Mouse (Mus musculus): ENCODE measurements around the gene Dennd1a. TPM values are rescaled to one million over a fixed set of nuclear protein-coding genes. Genes with fewer than 3 reads are reported as not detected.
A peak's percentile ranks its signal among the peaks of the same experiment; 100 is the strongest.

The Dennd1a gene
- total and polyA plus RNA-seq, 2 experiments from 2014 or later: 16.7 to 52.1 TPM

GRCm38 (mm10) chr2:38285781-38286432, 1.3 kb downstream of the Dennd1a start:
- WGBS: 50% methylated on average over 4 of the region's 4 CpGs

GRCm38 (mm10) chr2:38283961-38284360, 3.2 kb downstream of the Dennd1a start:
- WGBS: 68% methylated on average over 1 of the region's 1 CpGs
- H3K4me2 ChIP-seq (ENCODE audit: low read depth): no peak overlapping the region
- H3K9ac ChIP-seq: no peak overlapping the region
- H3K27me3 ChIP-seq (ENCODE audit: insufficient read depth, low read length): no peaks in the 10 kb centered on the region
- no peak for TF ChIP-seq CTCF (IDR thresholded peaks at IDR 0.05; ENCODE audit: low read depth)
- H3K4me3 ChIP-seq (ENCODE audit: low read depth, low read length): no peak overlapping the region
- peaks cover 8% of the 10 kb centered on the region for H3K4me1 ChIP-seq (ENCODE audit: insufficient read depth)
- DNase-seq (no peak), ATAC-seq (no peak)
- H3K27ac ChIP-seq (ENCODE audit: low read depth, low read length): no peak overlapping the region
- H3K9me3 ChIP-seq (ENCODE audit: low read length): no peaks in the 10 kb centered on the region
- no peaks in the 10 kb centered on the region for H3K36me3 ChIP-seq (ENCODE audit: insufficient read depth)

More at GRCm38 (mm10) chr2:38285781-38286432, 1.3 kb downstream of the Dennd1a start:
- Histone ChIP-seq H3K4me2 (ENCODE audit: low read depth) (peak overlapping the region; percentile 62), H3K4me1 (ENCODE audit: insufficient read depth) (peaks cover 8% of the 10 kb centered on the region), H3K27me3 (ENCODE audit: insufficient read depth, low read length) (no peaks in the 10 kb centered on the region), H3K4me3 (ENCODE audit: low read depth, low read length) (peak overlapping the region; percentile 67), H3K36me3 (ENCODE audit: insufficient read depth) (no peaks in the 10 kb centered on the region), H3K27ac (ENCODE audit: low read depth, low read length) (no peak overlapping the region), H3K9ac (peak overlapping the region; percentile 93; the same call in 1 of the 2 replicates), H3K9me3 (ENCODE audit: low read length) (no peaks in the 10 kb centered on the region)
- ATAC-seq (no peak), DNase-seq (no peak)
- no peak for TF ChIP-seq CTCF (IDR thresholded peaks at IDR 0.05; ENCODE audit: low read depth)

- H3K9ac ChIP-seq: no peak overlapping the region
- no peak overlapping the region for H3K4me3 ChIP-seq (ENCODE audit: low read depth, low read length)
- ATAC-seq (no peak), DNase-seq (no peak)
- no peak overlapping the region for H3K4me2 ChIP-seq (ENCODE audit: low read depth)
- H3K36me3 ChIP-seq (ENCODE audit: insufficient read depth): no peaks in the 10 kb centered on the region
- no peaks in the 10 kb centered on the region for H3K9me3 ChIP-seq (ENCODE audit: low read length)
- H3K4me1 ChIP-seq (ENCODE audit: insufficient read depth): no peaks in the 10 kb centered on the region
- no peak for TF ChIP-seq CTCF (IDR thresholded peaks at IDR 0.05; ENCODE audit: low read depth)
- no peak overlapping the region for H3K27ac ChIP-seq (ENCODE audit: low read depth, low read length)
- no peaks in the 10 kb centered on the region for H3K27me3 ChIP-seq (ENCODE audit: insufficient read depth, low read length)
Observed at GRCm38 (mm10) chr2:38280376-38280775, 6.8 kb downstream of the Dennd1a start.

- H3K9me3 ChIP-seq (ENCODE audit: low read length): no peaks in the 10 kb centered on the region
- no peak overlapping the region for H3K27ac ChIP-seq (ENCODE audit: low read depth, low read length)
Observed at GRCm38 (mm10) chr2:38274973-38275372, 12.2 kb downstream of the Dennd1a start.

GRCm38 (mm10) chr2:38263653-38264052, 23.5 kb downstream of the Dennd1a start:
- Histone ChIP-seq H3K9ac (no peak overlapping the region), H3K27ac (ENCODE audit: low read depth, low read length) (no peak overlapping the region), H3K4me3 (ENCODE audit: low read depth, low read length) (no peak overlapping the region), H3K4me2 (ENCODE audit: low read depth) (no peak overlapping the region), H3K9me3 (ENCODE audit: low read length) (no peaks in the 10 kb centered on the region), H3K4me1 (ENCODE audit: insufficient read depth) (no peaks in the 10 kb centered on the region), H3K36me3 (ENCODE audit: insufficient read depth) (no peaks in the 10 kb centered on the region), H3K27me3 (ENCODE audit: insufficient read depth, low read length) (no peaks in the 10 kb centered on the region)
- TF ChIP-seq CTCF (IDR thresholded peaks at IDR 0.05; ENCODE audit: low read depth): no peak
- DNase-seq: no peak
- ATAC-seq: no peak
- WGBS: 53% methylated on average over 2 of the region's 2 CpGs

More at GRCm38 (mm10) chr2:38274973-38275372, 12.2 kb downstream of the Dennd1a start:
- Histone ChIP-seq H3K4me3 (ENCODE audit: low read depth, low read length) (no peak overlapping the region), H3K4me1 (ENCODE audit: insufficient read depth) (no peaks in the 10 kb centered on the region), H3K36me3 (ENCODE audit: insufficient read depth) (no peaks in the 10 kb centered on the region), H3K4me2 (ENCODE audit: low read depth) (no peak overlapping the region), H3K9ac (no peak overlapping the region), H3K27me3 (ENCODE audit: insufficient read depth, low read length) (no peaks in the 10 kb centered on the region)
- no peak for DNase-seq
- 99% methylated on average over 2 of the region's 2 CpGs for WGBS
- no peak for ATAC-seq
- TF ChIP-seq CTCF (IDR thresholded peaks at IDR 0.05; ENCODE audit: low read depth): no peak

- Histone ChIP-seq H3K4me3 (ENCODE audit: low read depth, low read length) (no peak overlapping the region), H3K9ac (no peak overlapping the region), H3K27ac (ENCODE audit: low read depth, low read length) (no peak overlapping the region), H3K9me3 (ENCODE audit: low read length) (no peaks in the 10 kb centered on the region), H3K4me1 (ENCODE audit: insufficient read depth) (no peaks in the 10 kb centered on the region), H3K27me3 (ENCODE audit: insufficient read depth, low read length) (no peaks in the 10 kb centered on the region), H3K36me3 (ENCODE audit: insufficient read depth) (no peaks in the 10 kb centered on the region), H3K4me2 (ENCODE audit: low read depth) (no peak overlapping the region)
- no peak for TF ChIP-seq CTCF (IDR thresholded peaks at IDR 0.05; ENCODE audit: low read depth)
- DNase-seq: no peak
- ATAC-seq: no peak
Observed at GRCm38 (mm10) chr2:38259052-38259451, 28.1 kb downstream of the Dennd1a start.

- Histone ChIP-seq H3K4me3 (ENCODE audit: low read depth, low read length) (no peak overlapping the region), H3K9ac (no peak overlapping the region), H3K4me2 (ENCODE audit: low read depth) (no peak overlapping the region), H3K9me3 (ENCODE audit: low read length) (no peaks in the 10 kb centered on the region), H3K27ac (ENCODE audit: low read depth, low read length) (no peak overlapping the region), H3K4me1 (ENCODE audit: insufficient read depth) (no peaks in the 10 kb centered on the region), H3K36me3 (ENCODE audit: insufficient read depth) (no peaks in the 10 kb centered on the region), H3K27me3 (ENCODE audit: insufficient read depth, low read length) (no peaks in the 10 kb centered on the region)
- ATAC-seq (no peak), DNase-seq (no peak)
- no peak for TF ChIP-seq CTCF (IDR thresholded peaks at IDR 0.05; ENCODE audit: low read depth)
- 67% methylated on average over 1 of the region's 1 CpGs for WGBS
Observed at GRCm38 (mm10) chr2:38237616-38238015, 49.6 kb downstream of the Dennd1a start.

Data from forebrain, postnatal 0 days (tissue).